In the genomic region with DNA sequence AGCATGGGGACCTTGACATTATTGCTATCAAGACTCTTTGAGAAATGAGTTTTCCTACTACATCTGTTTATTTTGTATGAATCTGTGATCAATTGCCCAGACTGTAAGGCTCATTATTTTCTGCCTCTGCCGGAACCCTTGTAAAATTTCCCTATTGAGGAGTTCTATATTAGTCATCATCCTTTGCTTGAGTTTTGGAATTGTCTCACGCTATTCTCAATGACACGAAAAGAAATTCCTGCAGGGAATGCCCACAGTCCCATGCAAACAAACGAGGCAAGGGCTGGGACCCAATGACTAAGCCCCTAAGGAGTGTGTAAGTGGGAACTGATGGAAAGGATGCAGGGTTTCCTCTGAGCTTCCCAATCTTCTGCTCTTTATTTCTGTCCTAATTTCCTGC, we compare ENCODE assay signal across 25 mouse cellular contexts.
DNase-seq lines count a peak whose midpoint lies in the region; ATAC-seq and TF ChIP-seq lines count a peak whose summit lies in the region.
"Had no signal": no experiment of that assay in that cellular context is flagged by ENCODE, and none has a peak within 500 bp of the region (broad histone marks: within the 10 kb centered on the region; RNA-seq: fewer than 3 reads in every experiment).

No protein-coding gene starts in this region.

- no peak for ATAC-seq in stomach, embryonic 15.5 days (ENCODE audit: insufficient read depth, low FRiP score, low read depth)
- ATAC-seq in stomach, postnatal 0 days (ENCODE audit: low FRiP score, low TSS enrichment) = no peak
- ATAC-seq: forebrain, embryonic 13.5 days; forebrain, embryonic 16.5 days; Patski had no signal

- H3K9me3 ChIP-seq in stomach, embryonic 15.5 days = no peaks in the 10 kb centered on the region
- no peaks in the 10 kb centered on the region for H3K9me3 ChIP-seq in stomach, postnatal 0 days (ENCODE audit: control insufficient read depth, low read length)
- H3K9me3 ChIP-seq: embryonic facial prominence, embryonic 10.5 days; embryonic facial prominence, embryonic 13.5 days; forebrain, embryonic 10.5 days; forebrain, embryonic 13.5 days; hindbrain, embryonic 12.5 days; hindbrain, embryonic 15.5 days had no signal

- WGBS in stomach, embryonic 15.5 days = 59% methylated on average over 4 of the region's 4 CpGs
- WGBS in stomach, postnatal 0 days = 37% methylated on average over 4 of the region's 4 CpGs

- no peaks in the 10 kb centered on the region for H3K4me1 ChIP-seq in stomach, embryonic 15.5 days
- 0 out of 2 replicates have a peak, but pooled peaks cover 2% of the 10 kb centered on the region for H3K4me1 ChIP-seq in stomach, postnatal 0 days (replicated peaks; ENCODE audit: control insufficient read depth, insufficient read depth)
- H3K4me1 ChIP-seq in embryonic fibroblast, embryonic 13.5 days (ENCODE audit: control insufficient read depth, insufficient read depth, low read length) = peaks cover 11% of the 10 kb centered on the region
- H3K4me1 ChIP-seq: forebrain, embryonic 13.5 days; hindbrain, embryonic 15.5 days had no signal

- no peak for TF ChIP-seq POLR2A in embryonic fibroblast, embryonic 13.5 days (IDR thresholded peaks at IDR 0.05; ENCODE audit: low read depth, low read length)

- no peak overlapping the region for H3K4me3 ChIP-seq in stomach, embryonic 15.5 days (replicated peaks)
- H3K4me3 ChIP-seq in stomach, postnatal 0 days (ENCODE audit: low read depth, low read length) = no peak overlapping the region
- H3K4me3 ChIP-seq in embryonic fibroblast, embryonic 13.5 days (ENCODE audit: insufficient read depth, low read length) = no peak overlapping the region
- H3K4me3 ChIP-seq: embryonic facial prominence, embryonic 10.5 days; embryonic facial prominence, embryonic 13.5 days; forebrain, embryonic 10.5 days; forebrain, embryonic 13.5 days; hindbrain, embryonic 12.5 days; hindbrain, embryonic 15.5 days had no signal

- peak overlapping the region; percentile 21; the same call in 1 of the 2 replicates for H3K27ac ChIP-seq in stomach, embryonic 15.5 days
- H3K27ac ChIP-seq in stomach, postnatal 0 days (replicated peaks) = no peak overlapping the region
- H3K27ac ChIP-seq in embryonic fibroblast, embryonic 13.5 days (ENCODE audit: insufficient read depth, low read length) = peak overlapping the region; percentile 87
- H3K27ac ChIP-seq: embryonic facial prominence, embryonic 10.5 days; embryonic facial prominence, embryonic 13.5 days; forebrain, embryonic 10.5 days; forebrain, embryonic 13.5 days; hindbrain, embryonic 12.5 days; hindbrain, embryonic 15.5 days had no signal

- TF ChIP-seq EP300 in stomach, postnatal 0 days (optimal IDR thresholded peaks at IDR 0.05) = no peak

- no peak for TF ChIP-seq CTCF in stomach, postnatal 0 days (IDR thresholded peaks at IDR 0.05; ENCODE audit: low read depth)
- no peak for TF ChIP-seq CTCF in embryonic fibroblast, embryonic 13.5 days (IDR thresholded peaks at IDR 0.05; ENCODE audit: borderline replicate concordance, insufficient read depth, low read length)

- DNase-seq in adrenal gland, adult 2 months = peak; percentile 13
- DNase-seq in adrenal gland, adult 8-10 months = no peak
- no peak for DNase-seq in stomach, postnatal 0 days (ENCODE audit: low spot score)
- no peak for DNase-seq in kidney, postnatal 36 days
- no peak for DNase-seq in left cerebral cortex, adult 9 months (ENCODE audit: low spot score in 2 of 2)
- DNase-seq: adrenal gland, postnatal 25 days; cerebellum, adult 11-12 months; cerebellum, adult 8-10 months; cerebellum, postnatal 10 days; cerebellum, postnatal 36 days; embryo, embryonic 11 days; gastrocnemius, postnatal 10 days; gastrocnemius, postnatal 36 days; heart, adult 11 months had no signal

- no peaks in the 10 kb centered on the region for H3K36me3 ChIP-seq in stomach, embryonic 15.5 days
- no peaks in the 10 kb centered on the region for H3K36me3 ChIP-seq in stomach, postnatal 0 days (ENCODE audit: control insufficient read depth, insufficient read depth, low read length)
- H3K36me3 ChIP-seq: embryonic facial prominence, embryonic 10.5 days; embryonic facial prominence, embryonic 13.5 days; forebrain, embryonic 10.5 days; hindbrain, embryonic 12.5 days; hindbrain, embryonic 15.5 days had no signal

- no peak overlapping the region for H3K9ac ChIP-seq in stomach, embryonic 15.5 days
- no peak overlapping the region for H3K9ac ChIP-seq in stomach, postnatal 0 days (ENCODE audit: low read length)
- H3K9ac ChIP-seq: embryonic facial prominence, embryonic 13.5 days; forebrain, embryonic 13.5 days; hindbrain, embryonic 12.5 days; hindbrain, embryonic 15.5 days had no signal

- H3K27me3 ChIP-seq in stomach, embryonic 15.5 days (replicated peaks) = no peaks in the 10 kb centered on the region
- no peaks in the 10 kb centered on the region for H3K27me3 ChIP-seq in stomach, postnatal 0 days (ENCODE audit: control insufficient read depth, insufficient read depth, low read length)
- H3K27me3 ChIP-seq: embryonic facial prominence, embryonic 13.5 days; forebrain, embryonic 13.5 days; hindbrain, embryonic 12.5 days; hindbrain, embryonic 15.5 days; Patski had no signal

- H3K4me2 ChIP-seq in stomach, embryonic 15.5 days = no peak overlapping the region
- no peak overlapping the region for H3K4me2 ChIP-seq in stomach, postnatal 0 days (replicated peaks; ENCODE audit: low read depth)
- H3K4me2 ChIP-seq: embryonic facial prominence, embryonic 13.5 days; forebrain, embryonic 13.5 days; heart, embryonic 11.5 days; hindbrain, embryonic 12.5 days; hindbrain, embryonic 15.5 days had no signal
